Mouse (Mus musculus) ES-Bruce4 (cell line): ENCODE measurements at regions not wholly inside any gene's neighbourhood (a gene's known extent, or its start where the extent isn't known, plus 50 kb on each side); places are given as distances from the start of the nearest gene placed in this dataset.

Source experiments
- H3K27ac ChIP-seq: 2 replicates; pipeline ENCODE4 v1.5.1; 2012; ENCODE audit warnings: low read length, inconsistent platforms; ENCODE audit not compliant: insufficient read depth
- H3K27me3 ChIP-seq: 2 replicates; pipeline ENCODE4 v1.6.1; 2012; ENCODE audit warnings: mild to moderate bottlenecking, low read length, inconsistent platforms; ENCODE audit not compliant: control insufficient read depth, poor library complexity, insufficient read depth, severe bottlenecking
- H3K36me3 ChIP-seq: 2 replicates; pipeline ENCODE4 v1.6.1; 2012; ENCODE audit warnings: inconsistent platforms, mild to moderate bottlenecking, low read length, moderate library complexity; ENCODE audit not compliant: control insufficient read depth, poor library complexity, insufficient read depth, severe bottlenecking
- H3K4me1 ChIP-seq: one replicate; pipeline ENCODE4 v1.8.1; 2011; ENCODE audit warnings: low read length; ENCODE audit not compliant: control insufficient read depth, insufficient read depth
- H3K4me3 ChIP-seq: 2 replicates; pipeline ENCODE4 v1.5.1; 2011; ENCODE audit warnings: low read depth, mild to moderate bottlenecking, low read length
- H3K9ac ChIP-seq: 2 replicates; pipeline ENCODE4 v1.6.1; 2012; ENCODE audit warnings: low read depth, mild to moderate bottlenecking, inconsistent platforms; ENCODE audit not compliant: poor library complexity, severe bottlenecking
- H3K9me3 ChIP-seq: replicated peaks from 2 replicates; pipeline ENCODE4 v1.6.1; 2012; ENCODE audit warnings: mild to moderate bottlenecking, low read length, inconsistent platforms; ENCODE audit not compliant: control insufficient read depth, poor library complexity, insufficient read depth, severe bottlenecking
- CTCF ChIP-seq: IDR thresholded peaks from one replicate; pipeline ENCODE4 v1.8.1; 2011; ENCODE audit warnings: low read depth, low read length
- EP300 ChIP-seq: IDR thresholded peaks from 2 replicates; pipeline ENCODE4 v1.6.1; 2011; ENCODE audit warnings: low read depth, low read length; ENCODE audit not compliant: insufficient read depth
- POLR2A ChIP-seq: IDR thresholded peaks from one replicate; pipeline ENCODE4 v1.8.1; 2011; ENCODE audit warnings: low read length; ENCODE audit not compliant: insufficient read depth

- no peaks in the 10 kb centered on the region for H3K27me3 ChIP-seq
- no peak overlapping the region for H3K9ac ChIP-seq
- no peaks in the 10 kb centered on the region; the same call in 1 of the 2 replicates for H3K9me3 ChIP-seq
- no peaks in the 10 kb centered on the region for H3K4me1 ChIP-seq
- TF ChIP-seq POLR2A (no peak), CTCF (no peak)
- no peak overlapping the region for H3K4me3 ChIP-seq
- H3K27ac ChIP-seq = no peak overlapping the region
- no peaks in the 10 kb centered on the region for H3K36me3 ChIP-seq
Measured at GRCm38 (mm10) chr13:103419146-103419545, 84.8 kb upstream of the Mast4 start.

- Histone ChIP-seq H3K4me3 (no peak overlapping the region), H3K27me3 (no peaks in the 10 kb centered on the region), H3K4me1 (no peaks in the 10 kb centered on the region), H3K36me3 (no peaks in the 10 kb centered on the region), H3K9ac (no peak overlapping the region), H3K9me3 (no peaks in the 10 kb centered on the region; the same call in 1 of the 2 replicates), H3K27ac (no peak overlapping the region)
- no peak for TF ChIP-seq CTCF
- TF ChIP-seq POLR2A = no peak
- TF ChIP-seq EP300 = no peak
Measured at GRCm38 (mm10) chr13:103417256-103417655, 83.0 kb upstream of the Mast4 start.

- TF ChIP-seq EP300 (no peak), POLR2A (no peak), CTCF (no peak)
- no peaks in the 10 kb centered on the region for H3K4me1 ChIP-seq
Measured at GRCm38 (mm10) chr13:103415335-103415734, 81.0 kb upstream of the Mast4 start.

GRCm38 (mm10) chr13:103412566-103412965, 78.3 kb upstream of the Mast4 start:
- H3K4me3 ChIP-seq = no peak overlapping the region
- H3K9ac ChIP-seq = no peak overlapping the region
- TF ChIP-seq EP300 = no peak
- H3K9me3 ChIP-seq = no peaks in the 10 kb centered on the region
- H3K36me3 ChIP-seq = no peaks in the 10 kb centered on the region
- no peaks in the 10 kb centered on the region for H3K4me1 ChIP-seq
- no peak overlapping the region for H3K27ac ChIP-seq
- no peaks in the 10 kb centered on the region for H3K27me3 ChIP-seq

More at GRCm38 (mm10) chr13:103415335-103415734, 81.0 kb upstream of the Mast4 start:
- Histone ChIP-seq H3K9ac (no peak overlapping the region), H3K9me3 (no peaks in the 10 kb centered on the region; the same call in 1 of the 2 replicates), H3K36me3 (no peaks in the 10 kb centered on the region), H3K4me3 (no peak overlapping the region), H3K27ac (no peak overlapping the region), H3K27me3 (no peaks in the 10 kb centered on the region)

DNA sequence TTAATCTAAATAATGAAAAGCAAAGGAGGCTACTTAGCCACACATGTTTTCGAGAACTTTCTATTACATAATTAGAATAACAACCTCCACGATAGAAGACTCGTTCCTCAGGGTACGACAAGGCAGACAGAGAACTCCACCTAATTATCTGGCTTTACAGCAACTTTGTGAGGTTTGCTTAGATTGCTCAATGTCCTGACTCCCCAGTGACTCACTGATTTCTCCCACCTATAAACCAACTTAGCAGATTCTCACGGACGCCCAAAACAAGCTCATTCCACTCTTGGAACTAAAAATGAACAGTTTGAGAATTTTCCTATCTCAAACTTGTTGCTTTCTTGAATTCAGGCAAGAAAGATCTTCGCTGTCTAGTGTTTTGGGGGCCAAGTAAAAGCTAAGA, 75.0 kb upstream of the Mast4 start:
- Histone ChIP-seq H3K4me1 (no peaks in the 10 kb centered on the region), H3K9me3 (no peaks in the 10 kb centered on the region), H3K27ac (no peak overlapping the region), H3K4me3 (no peak overlapping the region), H3K27me3 (no peaks in the 10 kb centered on the region), H3K9ac (no peak overlapping the region), H3K36me3 (no peaks in the 10 kb centered on the region)
- TF ChIP-seq CTCF = no peak
- no peak for TF ChIP-seq POLR2A
- no peak for TF ChIP-seq EP300

- Histone ChIP-seq H3K27me3 (no peaks in the 10 kb centered on the region), H3K36me3 (no peaks in the 10 kb centered on the region), H3K4me1 (peaks cover 1% of the 10 kb centered on the region), H3K9ac (no peak overlapping the region), H3K27ac (no peak overlapping the region), H3K9me3 (peaks cover 6% of the 10 kb centered on the region; the same call in 1 of the 2 replicates), H3K4me3 (no peak overlapping the region)
- TF ChIP-seq POLR2A (no peak), EP300 (no peak), CTCF (no peak)
Measured at GRCm38 (mm10) chr13:103396526-103397020, 62.3 kb upstream of the Mast4 start.
